Mouse (Mus musculus) neural tube, embryonic 15.5 days (tissue): ENCODE results near the gene Gna13. TPM values are rescaled to one million over a fixed set of nuclear protein-coding genes. Genes with fewer than 3 reads are reported as not detected.

ENCODE experiments used
- ATAC-seq: fragments of 200-750 bp; cut with Nextera tagmentation; 2 replicates; pipeline ENCODE4 v1.8.0; 2017; ENCODE audit warnings: mild to moderate bottlenecking, moderate TSS enrichment, moderate library complexity; ENCODE audit not compliant: low FRiP score
- H3K27ac ChIP-seq: fragments of 300-500 bp; sonication (generic); replicated peaks from 2 replicates; pipeline ENCODE4 v1.5.1; 2015; ENCODE audit warnings: mild to moderate bottlenecking, inconsistent platforms
- H3K27me3 ChIP-seq: fragments of 300-500 bp; sonication (generic); replicated peaks from 2 replicates; pipeline ENCODE4 v1.6.1; 2015; ENCODE audit warnings: inconsistent platforms
- H3K36me3 ChIP-seq: fragments of 300-500 bp; sonication (generic); 2 replicates; pipeline ENCODE4 v1.6.1; 2015; ENCODE audit warnings: inconsistent platforms
- H3K4me1 ChIP-seq: fragments of 300-500 bp; sonication (generic); 2 replicates; pipeline ENCODE4 v1.6.1; 2015; ENCODE audit warnings: inconsistent platforms
- H3K4me2 ChIP-seq: fragments of 300-500 bp; sonication (generic); 2 replicates; pipeline ENCODE4 v1.6.1; 2015; ENCODE audit warnings: inconsistent platforms, mild to moderate bottlenecking, moderate library complexity
- H3K4me3 ChIP-seq: fragments of 300-500 bp; sonication (generic); replicated peaks from 2 replicates; pipeline ENCODE4 v1.5.1; 2015; ENCODE audit warnings: mild to moderate bottlenecking, inconsistent platforms
- H3K9ac ChIP-seq: fragments of 300-500 bp; sonication (generic); replicated peaks from 2 replicates; pipeline ENCODE4 v1.6.1; 2015; ENCODE audit warnings: mild to moderate bottlenecking, inconsistent platforms
- H3K9me3 ChIP-seq: fragments of 300-500 bp; sonication (generic); replicated peaks from 2 replicates; pipeline ENCODE4 v1.6.1; 2016; ENCODE audit warnings: inconsistent platforms
- WGBS: fragments of 180-500 bp; shearing (Covaris S2); methylation state at CpG from one replicate; pipeline ENCODE4 v1.1.7; 2015; ENCODE audit warnings: mixed read lengths; 5-methylcytosine and 5-hydroxymethylcytosine counted together
- polyA plus RNA-seq: library from polyadenylated mRNA; unstranded; fragments of >200 nt; fragmentation: Nextera tagmentation; extraction: Ambion mirVana; gene quantifications from 2 replicates; pipeline ENCODE4 v1.2.1, GENCODE M21; 2015

Gna13 gene
- polyA plus RNA-seq, 1 experiment from 2014 or later = 16.8 TPM

DNA sequence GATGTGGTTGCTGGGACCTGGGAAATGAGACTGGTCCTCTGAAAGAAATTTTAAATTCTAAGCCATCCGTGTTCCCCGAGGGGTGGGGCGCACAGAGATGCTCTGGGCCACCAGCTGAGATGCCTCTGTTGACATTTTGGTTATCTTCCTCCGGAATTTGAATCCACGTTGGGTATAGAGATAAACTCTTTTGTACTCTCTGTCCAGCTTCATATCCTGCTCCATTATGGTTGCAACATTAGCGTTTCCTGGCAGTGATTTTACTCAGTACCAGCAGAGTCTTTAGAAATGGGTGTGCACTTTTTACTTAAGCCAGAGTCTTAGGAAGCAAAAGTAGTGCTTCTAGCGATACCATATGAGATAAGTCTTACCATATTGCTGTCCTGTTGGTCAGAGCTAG is 15.4 kb downstream of the Gna13 start:
- no peak overlapping the region for H3K27ac ChIP-seq
- ATAC-seq = no peak
- H3K9me3 ChIP-seq = no peaks in the 10 kb centered on the region
- H3K4me1 ChIP-seq = peaks cover 29% of the 10 kb centered on the region
- 0 out of 2 replicates have a peak, but pooled peaks cover 3% of the 10 kb centered on the region for H3K36me3 ChIP-seq
- H3K9ac ChIP-seq = no peak overlapping the region
- no peaks in the 10 kb centered on the region for H3K27me3 ChIP-seq
- no peak overlapping the region for H3K4me3 ChIP-seq
- H3K4me2 ChIP-seq = no peak overlapping the region
- 79% methylated on average over 7 of the region's 7 CpGs for WGBS

DNA sequence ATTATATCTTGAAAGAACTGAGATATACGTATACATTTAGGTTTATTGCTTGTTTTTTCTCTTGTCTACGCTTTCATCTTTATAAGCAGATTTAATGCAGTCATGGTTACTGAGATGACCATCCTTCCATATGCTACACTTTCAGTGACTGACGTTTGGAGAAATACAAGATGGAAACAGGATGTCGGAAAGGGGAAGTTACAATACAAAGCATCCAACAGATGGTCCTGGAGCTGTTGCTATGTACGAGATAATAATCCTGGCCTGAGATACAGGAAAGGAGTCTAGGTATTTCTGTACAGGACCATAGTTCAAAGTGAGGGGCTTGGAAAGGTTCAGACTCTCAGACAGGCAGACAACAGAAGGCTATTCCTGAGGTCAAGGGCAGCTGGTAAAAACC is 18.0 kb downstream of the Gna13 start:
- H3K4me1 ChIP-seq = peaks cover 34% of the 10 kb centered on the region
- ATAC-seq = no peak
- no peak overlapping the region for H3K27ac ChIP-seq
- 80% methylated on average over 5 of the region's 5 CpGs for WGBS
- H3K36me3 ChIP-seq = no peaks in the 10 kb centered on the region
- H3K4me3 ChIP-seq = no peak overlapping the region
- H3K9me3 ChIP-seq = no peaks in the 10 kb centered on the region
- no peak overlapping the region for H3K4me2 ChIP-seq
- H3K9ac ChIP-seq = no peak overlapping the region
- no peaks in the 10 kb centered on the region for H3K27me3 ChIP-seq

DNA sequence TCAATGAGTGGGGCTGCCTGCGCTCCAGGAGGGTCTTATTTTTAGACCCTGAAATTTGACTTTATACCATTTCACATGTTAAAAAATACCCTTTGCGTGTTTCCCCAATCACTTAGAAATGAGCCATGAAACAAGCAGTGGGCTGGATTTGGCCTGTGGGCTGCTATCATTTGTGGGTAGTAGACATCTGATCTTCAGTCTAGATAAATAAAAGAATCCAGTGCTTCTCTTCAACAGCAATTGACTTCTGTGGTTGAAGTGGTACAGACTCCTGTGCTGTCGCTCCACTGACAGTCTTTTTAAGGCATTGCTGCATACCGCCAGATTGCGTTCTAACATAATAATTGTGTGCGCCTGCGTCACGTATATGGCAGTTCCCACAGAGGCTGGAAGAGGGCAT is 22.7 kb downstream of the Gna13 start:
- H3K9ac ChIP-seq = no peak overlapping the region
- no peak overlapping the region for H3K27ac ChIP-seq
- no peak overlapping the region for H3K4me2 ChIP-seq
- no peaks in the 10 kb centered on the region for H3K9me3 ChIP-seq
- H3K4me3 ChIP-seq = no peak overlapping the region
- H3K27me3 ChIP-seq = no peaks in the 10 kb centered on the region
- H3K4me1 ChIP-seq = peaks cover 21% of the 10 kb centered on the region
- 89% methylated on average over 8 of the region's 8 CpGs for WGBS
- H3K36me3 ChIP-seq = no peaks in the 10 kb centered on the region
- no peak for ATAC-seq

DNA sequence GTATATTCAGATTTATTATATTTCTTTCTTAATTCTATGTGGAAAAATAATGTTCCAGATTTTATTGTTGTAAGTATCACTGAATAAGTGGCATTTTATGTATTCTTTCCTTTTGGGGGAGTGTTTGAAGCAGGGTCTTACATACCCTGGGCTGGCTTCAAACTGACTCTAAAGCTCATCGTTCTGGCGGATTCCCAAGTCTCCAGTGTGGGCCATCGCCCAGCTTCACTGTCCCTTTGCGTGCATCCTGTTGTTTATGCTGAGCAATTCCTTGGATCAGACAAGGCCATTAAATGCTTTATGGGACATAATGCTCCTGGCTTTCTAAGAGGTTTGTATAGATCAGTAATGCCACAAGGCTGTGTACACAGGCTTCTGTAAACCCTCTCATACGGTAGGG is 26.4 kb downstream of the Gna13 start:
- no peaks in the 10 kb centered on the region for H3K27me3 ChIP-seq
- H3K4me2 ChIP-seq = no peak overlapping the region
- H3K9ac ChIP-seq = no peak overlapping the region
- no peak overlapping the region for H3K4me3 ChIP-seq
- H3K36me3 ChIP-seq = no peaks in the 10 kb centered on the region; the same call in 1 of the 2 replicates
- 63% methylated on average over 5 of the region's 5 CpGs for WGBS
- no peak overlapping the region for H3K27ac ChIP-seq
- H3K9me3 ChIP-seq = no peaks in the 10 kb centered on the region
- H3K4me1 ChIP-seq = peaks cover 25% of the 10 kb centered on the region
- no peak for ATAC-seq

DNA sequence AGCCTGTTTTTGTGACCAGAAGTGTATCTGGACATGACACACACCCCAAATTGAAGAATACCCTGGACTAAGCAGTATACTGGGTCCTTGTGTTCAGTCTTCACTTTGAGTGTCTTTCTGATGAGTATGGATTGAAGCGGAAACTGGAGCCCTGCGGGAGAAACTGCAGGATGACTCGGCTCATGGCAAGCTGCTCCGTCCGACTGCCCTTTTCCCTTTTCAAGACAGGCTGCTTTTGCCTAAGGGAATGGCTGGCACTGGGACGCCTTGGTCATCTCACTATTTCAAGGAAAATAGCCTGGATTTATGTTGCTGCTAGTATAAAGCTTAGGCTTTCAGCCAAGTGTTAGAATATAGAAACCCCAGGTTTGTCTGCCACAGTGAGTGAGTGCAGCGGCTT is 28.6 kb downstream of the Gna13 start:
- WGBS = 71% methylated on average over 7 of the region's 7 CpGs

DNA sequence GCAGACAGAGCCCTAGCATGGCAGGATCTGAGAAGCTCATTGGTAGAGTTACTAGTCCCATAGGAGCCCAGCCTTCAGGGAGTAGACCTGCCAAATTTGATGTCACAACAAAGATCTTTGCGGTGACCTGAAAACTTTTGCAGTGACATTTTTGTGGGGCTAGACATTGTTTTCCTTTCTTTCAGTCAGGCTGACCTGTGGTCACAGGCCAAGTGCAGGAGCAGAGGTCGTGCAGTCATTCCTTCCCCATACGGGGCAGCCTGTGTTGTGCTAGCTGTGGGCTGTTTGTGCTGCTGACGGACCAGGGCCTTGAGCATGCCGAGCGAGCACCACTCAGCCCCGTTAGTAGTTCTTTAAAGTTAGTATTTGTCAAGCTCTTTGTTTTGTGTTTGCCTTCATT is 29.1 kb downstream of the Gna13 start:
- 64% methylated on average over 7 of the region's 7 CpGs for WGBS
- Histone ChIP-seq H3K4me1 (peaks cover 18% of the 10 kb centered on the region), H3K9me3 (no peaks in the 10 kb centered on the region), H3K9ac (no peak overlapping the region), H3K27me3 (no peaks in the 10 kb centered on the region), H3K36me3 (peaks cover 19% of the 10 kb centered on the region), H3K27ac (no peak overlapping the region), H3K4me2 (no peak overlapping the region), H3K4me3 (no peak overlapping the region)
- ATAC-seq = no peak

More for the DNA sequence above, 28.6 kb downstream of the Gna13 start:
- no peak overlapping the region for H3K27ac ChIP-seq
- no peak overlapping the region for H3K4me2 ChIP-seq
- H3K27me3 ChIP-seq = no peaks in the 10 kb centered on the region
- H3K36me3 ChIP-seq = peaks cover 13% of the 10 kb centered on the region
- ATAC-seq = no peak
- H3K9ac ChIP-seq = no peak overlapping the region
- H3K4me3 ChIP-seq = no peak overlapping the region
- H3K9me3 ChIP-seq = no peaks in the 10 kb centered on the region
- peaks cover 20% of the 10 kb centered on the region for H3K4me1 ChIP-seq

DNA sequence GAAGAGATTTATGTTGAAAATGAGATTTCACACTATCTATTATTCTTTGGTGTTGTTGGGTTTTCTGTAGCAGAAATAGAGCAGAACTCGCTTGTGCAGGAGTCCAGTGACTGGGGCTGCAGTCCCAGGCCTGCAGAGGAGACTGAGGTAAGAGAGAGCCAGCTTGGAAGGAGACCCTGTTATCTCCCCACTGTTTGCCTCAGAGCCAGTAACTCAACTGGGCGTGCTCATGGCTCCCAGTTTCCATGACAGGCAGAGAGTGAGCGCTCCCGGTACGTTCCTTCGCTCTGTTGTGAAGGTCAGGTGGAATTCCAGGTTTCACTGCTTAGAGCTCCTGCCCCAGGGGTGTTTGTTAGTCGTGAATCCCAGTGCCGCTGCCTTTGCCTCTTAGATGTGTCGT is 30.0 kb downstream of the Gna13 start:
- 90% methylated on average over 9 of the region's 9 CpGs for WGBS
- no peak overlapping the region for H3K9ac ChIP-seq
- H3K27me3 ChIP-seq = no peaks in the 10 kb centered on the region
- H3K4me3 ChIP-seq = no peak overlapping the region
- no peaks in the 10 kb centered on the region for H3K9me3 ChIP-seq
- peaks cover 17% of the 10 kb centered on the region for H3K4me1 ChIP-seq
- H3K4me2 ChIP-seq = no peak overlapping the region
- no peak for ATAC-seq
- peaks cover 25% of the 10 kb centered on the region for H3K36me3 ChIP-seq
- H3K27ac ChIP-seq = no peak overlapping the region

DNA sequence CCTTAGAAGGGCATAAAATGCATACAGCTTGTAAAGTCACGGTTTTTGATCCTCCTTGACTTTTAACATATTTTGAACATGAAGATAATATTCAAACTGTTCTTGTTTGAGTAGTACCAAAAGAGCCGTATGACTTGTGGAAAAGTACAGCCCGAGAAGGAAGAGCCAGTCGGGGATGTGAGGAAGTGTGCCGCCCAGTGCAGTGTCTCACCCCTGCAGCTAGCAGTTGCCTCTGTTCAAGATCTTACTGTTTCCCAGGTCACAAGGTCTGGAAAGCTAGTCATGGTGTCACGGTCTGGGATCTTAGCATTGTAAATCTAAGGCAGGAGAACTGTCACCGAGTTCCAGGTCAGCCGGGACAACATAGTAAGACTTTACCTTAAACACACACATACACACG is 32.1 kb downstream of the Gna13 start:
- H3K4me2 ChIP-seq = no peak overlapping the region
- no peaks in the 10 kb centered on the region for H3K27me3 ChIP-seq
- H3K27ac ChIP-seq = no peak overlapping the region
- no peak for ATAC-seq
- H3K36me3 ChIP-seq = peaks cover 34% of the 10 kb centered on the region
- no peak overlapping the region for H3K4me3 ChIP-seq
- WGBS = 83% methylated on average over 9 of the region's 9 CpGs
- no peaks in the 10 kb centered on the region for H3K9me3 ChIP-seq
- no peak overlapping the region for H3K9ac ChIP-seq
- peaks cover 7% of the 10 kb centered on the region; the same call in 1 of the 2 replicates for H3K4me1 ChIP-seq

DNA sequence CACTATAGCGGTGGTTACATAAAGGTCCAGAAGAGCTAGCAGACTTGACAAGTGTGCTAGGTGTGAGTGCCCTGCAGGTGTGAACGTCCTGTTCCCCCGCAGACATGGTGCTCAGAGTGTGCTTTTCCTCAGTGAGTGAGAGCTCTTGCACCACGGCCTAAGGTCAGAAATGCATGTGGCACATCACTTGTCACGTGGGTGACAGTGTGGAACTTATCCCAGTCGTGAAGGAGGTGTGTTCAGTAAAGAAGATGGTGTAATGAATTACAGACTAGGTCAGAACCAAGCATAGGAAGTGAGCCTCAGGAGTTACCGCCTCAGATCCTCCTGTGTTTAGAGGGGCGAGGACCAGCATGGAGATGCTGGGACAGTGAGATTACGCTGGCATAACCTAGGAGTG is 32.7 kb downstream of the Gna13 start:
- Histone ChIP-seq H3K4me3 (no peak overlapping the region), H3K9me3 (no peaks in the 10 kb centered on the region), H3K4me1 (peaks cover 7% of the 10 kb centered on the region; the same call in 1 of the 2 replicates), H3K27ac (no peak overlapping the region), H3K27me3 (no peaks in the 10 kb centered on the region), H3K9ac (no peak overlapping the region), H3K36me3 (peaks cover 36% of the 10 kb centered on the region), H3K4me2 (no peak overlapping the region)
- no peak for ATAC-seq
- 96% methylated on average over 9 of the region's 9 CpGs for WGBS

DNA sequence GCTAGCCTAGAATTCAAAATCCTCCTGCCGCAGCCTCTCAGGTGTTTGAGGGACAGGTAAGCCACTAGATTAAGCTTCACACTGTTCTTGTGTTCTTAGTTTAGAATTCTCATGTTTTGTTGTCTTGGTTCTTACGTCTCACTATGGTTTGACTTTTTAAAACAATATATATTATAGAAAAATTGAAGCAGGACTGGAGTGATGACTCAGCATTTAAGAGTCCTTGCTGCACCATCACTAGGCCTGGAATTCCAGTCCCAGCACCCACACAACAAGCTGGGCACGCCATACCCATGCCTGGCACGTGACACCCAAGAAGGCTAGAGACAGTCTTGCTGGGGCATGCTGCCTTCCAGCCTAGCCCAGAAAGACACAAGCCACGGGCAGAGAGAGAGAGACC is 43.8 kb downstream of the Gna13 start:
- H3K4me2 ChIP-seq = no peak overlapping the region
- no peaks in the 10 kb centered on the region for H3K27me3 ChIP-seq
- no peak overlapping the region for H3K9ac ChIP-seq
- H3K36me3 ChIP-seq = no peaks in the 10 kb centered on the region
- no peak for ATAC-seq
- H3K4me1 ChIP-seq = no peaks in the 10 kb centered on the region
- H3K4me3 ChIP-seq = no peak overlapping the region
- WGBS = 91% methylated on average over 5 of the region's 5 CpGs
- no peak overlapping the region for H3K27ac ChIP-seq
- no peaks in the 10 kb centered on the region for H3K9me3 ChIP-seq

DNA sequence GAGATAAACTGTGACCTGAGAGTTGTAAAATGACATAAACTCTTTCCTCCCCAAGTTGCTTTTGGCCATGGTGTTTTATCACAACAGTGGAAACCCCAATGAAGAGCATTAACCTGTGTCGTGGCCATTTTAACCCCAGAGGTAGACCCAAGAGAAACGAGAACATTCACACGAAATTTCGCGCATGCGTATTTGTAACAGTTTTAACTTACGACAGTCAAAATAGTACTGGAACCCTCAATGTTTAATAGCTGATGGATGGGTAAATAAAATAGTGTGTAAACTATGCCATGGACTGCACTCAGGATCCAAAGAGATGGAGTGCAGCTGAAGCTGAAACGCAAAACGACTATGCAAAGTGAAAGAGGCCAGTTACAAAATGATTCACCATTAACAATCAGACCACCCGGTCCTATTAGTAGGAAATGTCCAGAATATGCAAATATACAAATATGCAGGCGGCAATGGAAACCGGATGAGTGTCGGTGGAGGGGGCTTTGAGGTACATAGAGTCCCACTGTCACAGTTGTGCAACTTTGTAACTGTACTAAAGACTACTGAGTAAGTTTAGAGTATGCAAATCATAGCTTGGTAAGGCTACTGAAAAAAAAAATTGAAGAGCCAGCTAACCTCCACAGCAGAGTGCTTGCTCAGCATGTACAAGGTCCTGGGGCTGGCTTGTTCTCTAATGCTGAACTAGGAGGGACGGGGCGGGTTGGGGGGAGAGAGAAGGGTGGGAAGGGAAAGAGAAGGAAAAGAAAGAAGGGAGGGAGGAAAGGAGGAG is 47.8 kb downstream of the Gna13 start:
- no peak overlapping the region for H3K27ac ChIP-seq
- no peaks in the 10 kb centered on the region for H3K36me3 ChIP-seq
- no peaks in the 10 kb centered on the region for H3K9me3 ChIP-seq
- no peak overlapping the region for H3K4me2 ChIP-seq
- no peak for ATAC-seq
- no peaks in the 10 kb centered on the region for H3K4me1 ChIP-seq
- no peaks in the 10 kb centered on the region for H3K27me3 ChIP-seq
- H3K4me3 ChIP-seq = no peak overlapping the region
- no peak overlapping the region for H3K9ac ChIP-seq
- 88% methylated on average over 15 of the region's 15 CpGs for WGBS

DNA sequence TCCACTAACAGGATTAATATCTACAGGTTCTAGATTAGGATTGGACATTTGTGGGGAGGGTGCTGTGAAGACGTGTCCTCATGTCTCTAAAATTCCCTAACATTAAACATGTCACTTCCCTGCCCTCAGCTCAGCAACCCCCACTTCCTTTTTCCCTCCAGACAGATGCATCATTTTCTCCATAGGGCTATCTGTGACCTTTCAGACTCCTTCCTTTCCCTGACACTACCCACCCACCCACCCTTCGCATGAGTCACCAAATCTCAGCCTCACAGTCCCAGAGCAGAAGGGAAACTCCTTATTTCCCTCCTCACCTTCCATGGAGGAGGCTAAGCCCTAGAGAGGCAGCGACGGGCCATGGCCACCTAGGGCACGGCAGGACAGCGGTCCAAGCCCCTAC is 51.0 kb downstream of the Gna13 start, which contains the start of gene 9930022D16Rik:
TSS of gene 9930022D16Rik (plus strand) at position 301 of the 400 bp plus-strand sequence.
- Histone ChIP-seq H3K9ac (no peak within 1 kb of the TSS), H3K4me2 (no peak within 1 kb of the TSS), H3K4me1 (no peaks in the 10 kb centered on the region), H3K9me3 (no peaks in the 10 kb centered on the region), H3K27ac (no peak within 1 kb of the TSS), H3K27me3 (no peaks in the 10 kb centered on the region), H3K36me3 (no peaks in the 10 kb centered on the region), H3K4me3 (no peak within 1 kb of the TSS)
- ATAC-seq = no peak
- WGBS = 89% methylated on average over 6 of the region's 6 CpGs
